Mouse (Mus musculus) spleen, adult 10 weeks (tissue): ENCODE data around the gene Usp15. TPM values are rescaled to one million over a fixed set of nuclear protein-coding genes. Genes with fewer than 3 reads are reported as not detected.

Source experiments
- polyA plus RNA-seq: library from polyadenylated mRNA; stranded (reverse); fragments of 350-450 nt; fragmentation: Illumina TruSeq; extraction: RNeasy Lipid Tissue Mini Kit (QIAGEN cat#74804); gene quantifications from one replicate; pipeline ENCODE4 v1.2.3, GENCODE M21; 2015; ENCODE audit warnings: low replicate concordance; ENCODE audit not compliant: insufficient read depth

The Usp15 gene
- polyA plus RNA-seq = 141 TPM

DNA sequence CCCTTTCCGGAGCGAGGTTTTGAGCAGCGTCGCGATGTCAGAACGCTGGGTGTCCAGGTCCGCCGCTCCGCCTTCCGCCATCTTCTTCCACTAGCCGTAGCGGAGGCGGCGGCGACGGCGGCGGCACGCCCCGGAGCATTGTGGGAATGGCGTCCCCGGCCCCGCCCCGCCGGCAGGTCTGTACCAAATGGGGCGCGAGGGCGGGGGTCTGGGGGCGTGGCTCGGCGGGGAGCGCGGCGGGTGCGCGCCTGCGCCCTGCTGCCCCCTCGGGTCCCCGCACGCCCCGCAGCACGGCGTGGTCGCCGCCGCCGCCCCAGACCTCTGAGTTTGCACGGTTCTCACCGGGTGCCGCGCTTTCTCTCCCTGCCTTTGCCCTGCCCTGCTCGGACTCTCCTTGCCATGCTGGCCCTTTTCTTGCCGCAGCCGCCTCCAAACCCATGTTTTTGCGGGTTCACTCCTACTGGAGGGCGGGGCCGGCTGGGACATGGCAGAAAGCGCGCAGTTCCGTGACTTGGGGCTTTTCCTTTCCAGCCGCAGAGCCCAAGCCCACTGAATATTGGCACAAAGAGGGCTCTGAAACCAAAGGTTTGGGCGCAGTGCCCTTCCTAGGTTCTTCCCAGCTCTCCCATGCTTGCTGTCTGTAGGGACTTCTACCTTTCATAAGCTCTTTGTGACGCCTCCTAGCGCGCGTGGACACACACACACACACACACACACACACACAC lies at the start of gene Usp15:
Usp15 (minus strand) TSS at position 161 of the 725 bp plus-strand sequence.

GRCm38 (mm10) chr10:123076245-123077023 lies 120.4 kb downstream of the Usp15 start, which contains the start of gene Mon2:
Gene Mon2 (minus strand): TSS chr10:123076505.

Other genes starting within 250 kb of the Usp15 start
- 64.1 TPM for gene Mon2, start 120.5 kb downstream of the Usp15 start, polyA plus RNA-seq
- gene Fam19a2, start 67.0 kb upstream of the Usp15 start, polyA plus RNA-seq = not detected